Mouse (Mus musculus): ENCODE measurements at regions not wholly inside any gene's neighbourhood (a gene's known extent, or its start where the extent isn't known, plus 50 kb on each side); places are given as distances from the start of the nearest gene placed in this dataset.

DNA sequence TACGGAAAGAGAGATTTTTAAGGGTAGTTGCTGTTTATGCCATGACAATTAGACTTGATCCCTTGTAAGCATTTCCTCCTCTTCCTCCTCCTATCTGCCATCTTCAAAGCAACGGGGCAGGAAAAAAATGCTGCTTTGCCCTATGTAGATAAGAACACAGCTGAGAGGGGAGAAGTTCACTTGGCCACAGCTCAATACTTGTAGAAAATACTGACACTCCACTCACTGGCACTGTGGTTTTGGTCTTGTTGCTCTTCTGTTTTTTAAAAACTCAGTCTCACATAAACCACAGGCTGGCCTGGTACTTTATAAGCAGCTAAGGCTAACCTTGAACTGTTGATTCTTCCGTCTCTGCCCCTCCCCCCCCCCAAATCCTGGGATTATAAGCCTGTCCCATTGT lies 172.9 kb upstream of the Id2 start:
- DNase-seq (ENCODE audit: extremely low spot score, low read depth, low spot score): no peak

DNA sequence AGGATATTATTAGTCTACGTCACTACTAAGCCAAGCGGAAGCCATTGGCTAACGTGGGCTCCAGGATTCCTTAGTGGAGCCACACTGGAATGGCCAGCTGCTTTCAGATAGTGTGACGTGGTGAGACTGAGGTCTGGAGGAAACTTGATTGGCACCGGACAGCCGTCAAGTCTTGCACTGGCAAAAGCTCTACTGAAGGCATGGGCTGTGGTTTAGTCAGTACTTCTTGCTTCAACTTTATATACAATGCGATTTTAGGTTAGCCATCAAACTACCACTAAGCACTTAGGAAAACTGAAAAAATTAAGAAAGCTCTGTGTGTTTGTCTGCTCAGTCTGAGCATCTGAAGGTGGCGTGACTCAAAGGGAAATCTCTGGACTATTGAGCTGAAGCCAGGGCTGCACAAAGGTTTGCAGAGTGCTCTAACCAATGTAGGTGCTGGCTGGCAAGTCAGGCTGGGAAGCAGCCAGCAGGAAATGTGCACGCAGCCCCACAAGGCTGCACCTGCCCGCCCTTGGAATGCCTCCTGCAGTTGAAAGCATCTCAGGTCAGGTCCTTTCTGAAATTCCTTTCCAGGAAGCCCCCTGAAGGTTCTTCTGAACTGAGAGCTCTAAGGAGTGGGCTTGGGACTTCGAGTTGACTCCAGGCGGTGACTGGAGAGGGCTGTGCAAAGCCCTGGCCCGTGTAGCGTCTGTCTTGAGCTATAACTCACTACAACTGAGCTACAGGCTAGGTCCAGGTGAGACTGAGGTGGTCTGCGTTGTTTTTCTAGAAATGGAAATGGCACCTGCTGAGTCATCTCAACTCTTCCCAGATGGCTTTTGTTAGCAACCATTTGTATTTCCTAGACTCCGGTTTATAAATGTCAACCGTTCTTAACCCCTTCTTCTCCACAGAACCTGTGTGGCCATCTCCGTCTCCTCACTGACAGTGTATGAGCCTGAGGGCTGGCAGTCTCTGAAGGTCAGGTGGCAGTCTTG lies 172.2 kb upstream of the Id2 start:
- no peak for DNase-seq (ENCODE audit: extremely low spot score, low read depth, low spot score)

DNA sequence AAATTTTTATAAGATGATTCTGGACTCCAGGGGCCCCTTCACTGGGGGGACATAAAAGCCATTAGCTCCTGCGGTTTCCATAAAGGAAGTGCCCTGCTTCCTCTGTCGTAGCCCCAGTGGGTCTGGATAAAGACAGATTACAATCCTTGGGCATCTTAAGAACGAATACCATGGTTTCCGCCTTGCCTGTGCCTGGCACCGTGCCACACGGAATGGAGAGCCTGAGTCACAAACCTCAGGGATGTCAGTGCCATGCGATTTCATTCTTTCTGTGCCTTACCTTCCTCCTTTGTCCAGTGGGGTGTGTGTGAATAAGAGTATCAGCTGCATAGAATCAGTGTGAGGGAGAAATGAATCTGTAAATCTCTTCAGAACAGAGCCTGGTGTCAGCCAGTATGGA lies 171.4 kb upstream of the Id2 start:
- DNase-seq (ENCODE audit: extremely low spot score, low read depth, low spot score): no peak

DNA sequence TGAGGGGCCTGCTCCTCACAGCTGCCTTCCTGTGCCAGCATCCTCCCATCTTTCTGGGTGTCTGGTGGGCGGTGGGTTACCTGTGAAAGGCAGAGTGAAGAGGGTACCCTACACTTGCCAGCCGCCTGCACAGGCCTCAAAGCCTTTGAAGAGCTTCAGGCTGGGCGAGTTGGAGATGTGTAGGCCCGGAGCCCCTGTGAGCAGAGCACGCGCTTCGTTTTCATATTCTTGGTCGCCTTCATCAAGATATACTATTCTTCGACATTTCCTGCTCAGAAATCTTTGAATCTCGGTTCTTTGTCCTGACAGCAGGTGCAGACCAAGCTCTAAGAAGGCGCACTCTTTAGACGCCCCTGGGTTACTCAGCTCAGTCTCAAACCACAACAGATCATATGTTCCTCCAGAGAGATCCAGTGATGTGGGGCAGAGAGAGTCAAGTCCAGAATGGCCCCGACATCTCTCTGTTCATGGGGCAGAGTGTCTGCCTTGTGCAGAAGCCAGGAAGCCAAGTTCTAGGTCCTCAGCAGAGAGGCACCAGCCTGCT lies 170.7 kb upstream of the Id2 start:
- no peak for DNase-seq (ENCODE audit: extremely low spot score, low read depth, low spot score)

DNA sequence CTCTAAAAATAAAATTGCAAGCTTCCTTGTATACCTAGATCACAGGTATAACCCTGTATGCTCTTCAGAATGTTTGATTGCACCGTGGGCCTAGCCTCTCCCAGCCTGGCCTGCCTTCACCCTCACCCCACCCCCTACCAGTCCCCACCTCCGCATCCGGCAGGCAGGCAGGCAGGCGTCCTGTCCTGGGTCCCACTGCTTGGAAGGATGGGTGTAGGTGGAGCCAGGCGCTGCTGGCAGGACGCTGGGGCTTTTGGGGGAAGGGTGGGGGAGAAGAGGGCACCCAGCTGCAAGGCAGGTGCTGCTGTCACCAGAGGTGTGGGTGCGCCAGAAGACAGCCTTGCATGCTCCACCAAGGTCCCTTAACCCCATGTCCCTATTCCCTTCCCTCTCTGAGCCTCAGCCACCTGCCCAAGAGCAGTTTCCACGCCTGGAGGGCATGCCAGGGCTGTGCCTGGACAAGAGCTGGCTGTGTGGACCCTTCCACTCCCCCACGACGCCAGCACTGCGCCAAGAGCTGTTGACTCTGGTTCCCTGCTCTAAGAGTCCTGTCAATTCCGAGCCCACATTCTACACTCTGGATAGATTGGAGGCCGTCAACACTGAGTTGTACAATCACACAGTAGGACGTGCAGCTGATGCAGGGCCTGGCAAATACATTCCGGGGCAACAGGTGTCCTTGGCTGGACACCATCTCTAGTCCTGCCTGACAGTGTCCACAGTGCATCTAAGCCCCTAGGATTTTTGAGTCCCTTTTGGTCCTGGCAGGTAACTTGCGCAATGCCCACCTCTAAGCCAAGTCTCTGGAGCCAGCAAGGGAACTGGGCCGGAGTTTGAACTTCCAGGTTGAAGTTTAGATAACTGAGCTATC lies 170.0 kb upstream of the Id2 start:
- DNase-seq (ENCODE audit: extremely low spot score, low read depth, low spot score): no peak

DNA sequence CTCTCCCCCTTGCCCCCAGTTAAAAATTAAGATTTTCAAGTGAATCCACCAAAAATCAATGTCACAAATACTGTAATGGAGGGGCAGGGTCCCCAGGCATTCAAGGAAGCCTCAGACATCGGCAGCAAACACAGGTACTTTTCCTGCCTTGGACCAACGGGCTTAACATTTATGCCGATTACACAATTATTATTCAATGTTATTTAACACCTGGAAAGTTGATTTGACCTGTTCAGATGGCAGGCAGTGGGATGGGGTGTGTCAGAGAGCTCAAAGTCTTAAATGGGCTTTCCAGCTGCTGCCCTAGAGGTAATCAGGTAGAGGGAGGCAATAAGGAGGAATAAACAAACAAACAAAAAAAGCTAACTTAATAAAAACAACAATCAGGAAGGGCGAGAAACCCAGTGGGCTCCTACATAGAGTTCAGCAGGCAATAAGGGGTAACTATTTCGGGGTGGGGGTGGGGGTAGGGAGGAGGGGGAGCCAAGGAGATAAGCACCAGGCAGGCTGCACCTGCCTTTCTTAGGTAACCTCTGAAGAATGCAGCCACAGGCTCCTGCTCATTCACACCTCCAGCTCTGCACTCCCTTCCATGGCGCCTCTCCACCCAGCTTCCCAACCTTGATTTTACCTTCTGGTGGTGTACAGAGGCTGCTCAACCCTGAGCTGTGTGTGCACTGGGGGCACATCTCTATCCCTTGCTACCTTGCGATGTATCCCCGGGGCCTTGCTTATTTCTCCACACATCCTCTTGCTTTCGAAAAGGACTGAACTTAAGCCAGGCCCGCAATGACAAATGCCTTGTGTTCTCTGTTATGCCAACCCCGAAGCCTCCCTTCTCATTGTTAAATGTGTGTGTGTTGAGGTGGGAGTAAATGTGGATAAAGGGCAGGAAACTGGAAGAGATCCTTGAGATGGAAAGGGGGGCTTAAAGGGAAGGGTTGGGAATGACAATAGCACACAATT lies 168.9 kb upstream of the Id2 start:
- DNase-seq (ENCODE audit: extremely low spot score, low read depth, low spot score): no peak

DNA sequence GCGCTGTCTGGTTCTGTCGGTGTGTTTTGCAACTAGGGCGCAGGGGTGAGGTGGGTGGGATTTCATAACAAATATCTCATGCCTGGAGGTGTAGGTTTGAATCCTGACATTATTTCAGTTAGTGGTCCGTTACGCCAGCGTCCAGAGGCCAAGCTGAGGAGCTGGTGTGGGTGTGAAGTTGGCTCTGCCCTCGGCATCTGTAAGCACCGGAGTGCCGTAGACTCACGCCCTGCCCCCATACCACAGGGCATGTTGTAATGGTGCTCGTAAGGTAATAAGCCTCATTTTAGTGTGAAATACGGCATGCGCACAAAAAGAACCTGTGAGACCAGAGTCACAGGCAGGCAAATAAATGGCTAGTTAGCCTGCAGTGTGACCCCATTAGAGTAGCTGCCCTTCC lies 168.1 kb upstream of the Id2 start:
- no peak for DNase-seq (ENCODE audit: extremely low spot score, low read depth, low spot score)

DNA sequence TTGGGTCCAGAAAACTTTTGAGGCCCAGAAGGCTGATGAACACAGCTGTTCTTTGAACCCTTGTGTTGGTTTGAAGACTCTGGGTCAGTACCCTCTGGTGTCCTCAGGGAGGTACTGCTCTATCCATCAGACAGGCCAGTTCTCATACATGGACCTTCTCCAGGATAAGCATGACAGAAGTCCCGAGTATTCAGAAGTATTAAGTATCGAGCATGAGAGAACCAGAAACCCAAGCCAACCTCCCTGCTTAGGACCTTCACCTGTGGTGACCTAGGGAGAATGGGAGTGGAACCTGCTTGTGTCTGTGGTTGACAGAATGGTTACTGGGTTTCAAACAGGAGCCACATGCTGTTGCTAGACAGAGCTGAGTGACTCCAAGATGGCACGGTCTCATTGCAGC lies 167.5 kb upstream of the Id2 start:
- no peak for DNase-seq (ENCODE audit: extremely low spot score, low read depth, low spot score)

DNA sequence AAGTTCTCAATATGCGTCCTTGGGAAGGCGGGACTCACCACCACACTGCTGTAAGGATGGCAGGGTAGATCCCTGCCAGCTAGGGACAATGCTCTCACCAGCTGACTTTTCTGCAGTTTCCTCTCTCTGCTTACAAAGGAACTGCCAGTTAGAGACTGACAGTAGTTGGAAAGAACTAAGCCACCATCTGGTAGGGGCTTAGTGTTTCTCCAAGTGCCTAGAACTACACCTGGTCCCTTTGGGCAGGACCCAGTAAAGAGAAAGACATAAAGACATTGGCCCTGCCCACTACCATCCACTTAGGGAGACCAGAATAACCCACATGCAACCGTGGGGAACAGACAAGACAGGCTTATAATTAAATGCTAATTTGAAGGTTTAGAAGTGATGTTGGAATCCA lies 165.5 kb upstream of the Id2 start:
- no peak for DNase-seq (ENCODE audit: extremely low spot score, low read depth, low spot score)

DNA sequence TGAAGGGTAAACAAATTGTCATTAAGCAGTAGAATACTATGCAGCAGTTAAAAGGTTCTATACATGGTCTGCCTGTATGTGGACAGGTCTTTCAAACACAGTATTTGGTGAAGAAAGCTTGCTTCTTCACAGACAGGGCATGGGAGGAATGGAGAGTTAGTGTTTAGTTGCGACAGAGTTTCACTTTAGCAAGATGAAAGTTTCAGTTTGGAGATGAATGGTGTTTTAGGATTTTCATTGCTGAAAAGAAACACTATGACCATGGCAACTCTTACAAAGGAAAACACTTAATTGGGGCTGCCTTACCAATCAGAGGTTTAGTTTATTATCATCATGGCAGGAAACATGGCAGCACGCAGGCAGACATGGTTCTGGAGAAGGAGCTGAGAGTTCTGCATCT lies 162.2 kb upstream of the Id2 start:
- no peak for DNase-seq (ENCODE audit: extremely low spot score, low read depth, low spot score)

DNA sequence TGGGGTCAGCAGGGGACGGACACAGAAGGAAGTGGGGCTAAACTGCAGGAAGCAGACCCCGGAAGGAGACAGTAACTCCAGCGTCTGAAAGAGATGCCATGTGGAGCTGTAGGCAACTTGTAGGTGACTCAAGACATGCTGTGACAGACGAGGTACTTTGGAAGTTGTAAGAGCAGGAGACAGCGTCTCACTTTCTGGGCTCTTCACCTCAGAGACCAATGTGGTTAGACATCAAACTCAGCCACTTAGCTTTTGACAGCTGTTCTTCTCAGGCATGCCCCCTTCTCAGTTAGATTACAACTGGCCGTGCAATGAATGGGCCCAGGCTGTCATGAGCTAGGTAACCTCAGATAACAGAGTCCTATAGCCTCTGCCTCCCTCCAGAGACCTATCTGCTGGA lies 159.3 kb upstream of the Id2 start:
- no peak for DNase-seq (ENCODE audit: extremely low spot score, low read depth, low spot score)

DNA sequence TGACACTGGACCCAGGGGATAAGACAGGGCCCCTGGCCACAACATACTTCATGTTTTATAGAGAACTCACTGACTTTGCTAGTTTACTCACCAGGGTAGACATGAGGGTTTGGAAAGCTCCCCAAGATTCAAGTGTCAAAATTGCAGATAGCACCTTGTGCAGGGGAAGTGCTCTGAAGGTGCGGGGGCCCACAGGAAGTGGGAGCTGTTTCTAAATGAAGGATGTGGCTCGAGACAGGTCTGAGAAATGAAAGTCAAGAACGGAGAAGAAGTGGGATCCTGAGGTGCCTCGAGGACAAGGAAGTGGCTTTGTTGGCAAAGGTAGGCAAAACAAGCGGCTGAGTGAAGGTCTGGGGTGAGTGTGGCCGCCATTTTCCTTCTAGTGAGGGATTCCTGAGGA lies 157.8 kb upstream of the Id2 start:
- DNase-seq (ENCODE audit: extremely low spot score, low read depth, low spot score): no peak

DNA sequence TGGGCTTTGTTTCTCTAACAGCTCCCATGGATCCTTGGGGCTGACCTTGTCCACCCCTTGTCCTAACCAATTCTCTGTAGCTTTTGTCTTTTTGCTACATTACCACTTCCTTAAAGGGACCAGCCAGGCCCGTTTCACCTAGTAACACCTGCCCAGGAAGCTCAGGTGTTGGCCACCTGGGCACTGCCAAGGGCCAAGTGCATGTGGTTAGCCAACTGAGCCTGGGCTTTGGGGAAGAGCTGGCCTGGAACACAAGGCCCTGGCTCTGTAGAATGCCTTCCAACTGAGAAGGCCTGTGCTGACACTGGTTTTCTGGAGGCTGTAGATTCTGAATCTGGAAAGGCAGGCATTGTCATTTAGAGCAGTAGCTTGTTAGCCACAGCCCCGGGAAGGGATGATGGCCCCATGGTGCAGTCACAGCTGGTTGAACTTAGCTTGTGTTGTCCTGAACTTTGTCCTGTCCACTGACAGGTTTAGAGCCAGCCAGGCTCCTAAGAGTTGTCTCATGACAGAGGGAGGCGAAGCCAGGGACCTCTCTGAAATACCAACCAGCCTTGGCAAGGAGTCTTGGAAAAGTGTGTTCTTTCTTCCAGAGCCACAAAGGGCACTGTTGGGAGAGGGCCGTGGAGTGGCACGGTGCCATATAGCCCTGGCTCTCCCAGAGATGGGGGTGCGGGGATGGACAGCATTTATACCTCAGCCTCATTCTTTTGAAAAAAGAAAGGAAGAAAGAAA lies 156.0 kb upstream of the Id2 start:
- DNase-seq (ENCODE audit: extremely low spot score, low read depth, low spot score): no peak

DNA sequence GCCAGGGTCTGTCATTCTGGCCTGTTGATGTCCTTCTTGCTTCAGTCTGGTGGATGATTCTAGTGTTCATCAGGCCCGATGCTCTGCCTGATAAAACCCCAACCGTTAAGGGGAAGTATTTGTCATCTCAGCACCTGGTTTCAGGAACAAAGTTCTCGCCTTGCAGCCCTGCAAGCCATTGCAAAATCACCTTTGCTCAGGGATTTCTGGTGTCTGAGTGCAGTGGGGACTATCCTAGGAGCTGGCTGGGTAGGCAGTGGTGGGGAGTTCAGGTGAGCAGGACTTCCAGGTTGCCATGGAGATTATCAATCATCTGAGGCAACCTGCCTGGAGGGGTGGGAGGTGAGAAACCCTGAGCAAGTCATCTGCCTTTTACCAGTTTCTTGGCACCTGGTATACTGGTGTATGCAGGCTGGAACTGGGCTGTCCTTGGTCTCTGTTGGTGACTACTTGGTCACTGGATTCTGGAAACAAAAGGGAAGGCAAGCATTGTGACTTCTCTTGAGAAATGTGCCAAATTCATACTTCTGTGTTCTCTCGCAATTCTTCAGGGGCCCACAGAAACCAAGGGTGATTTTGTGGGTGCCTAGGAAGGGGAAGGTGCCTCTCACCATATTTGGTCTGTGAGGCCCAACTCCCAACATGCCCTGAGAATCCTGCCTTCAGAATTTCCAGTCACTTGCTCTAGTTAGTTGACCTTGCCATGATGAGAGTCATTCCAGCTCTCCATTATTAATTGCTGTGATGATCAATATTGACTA lies 154.7 kb upstream of the Id2 start:
- no peak for DNase-seq (ENCODE audit: extremely low spot score, low read depth, low spot score)

DNA sequence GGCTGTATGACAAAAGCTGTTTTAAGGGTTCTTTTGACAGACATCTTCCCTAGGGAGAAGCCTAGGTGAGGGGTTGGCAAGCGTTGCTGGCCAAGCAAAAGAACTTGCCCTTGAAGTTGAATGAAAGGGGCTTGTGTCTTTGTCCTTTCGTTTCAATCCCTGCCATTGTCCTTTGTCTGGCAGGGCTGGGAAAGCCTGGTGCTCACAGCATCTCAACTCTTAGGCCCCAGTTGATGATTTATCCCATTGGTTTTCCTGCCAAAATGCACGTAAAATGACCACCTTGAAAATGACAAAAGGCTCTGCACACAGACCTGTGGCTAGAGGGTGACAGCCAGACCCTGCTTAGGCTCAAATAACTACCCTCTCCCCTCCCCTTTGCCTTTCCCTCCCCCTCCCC lies 153.9 kb upstream of the Id2 start:
- no peak for DNase-seq (ENCODE audit: extremely low spot score, low read depth, low spot score)

DNA sequence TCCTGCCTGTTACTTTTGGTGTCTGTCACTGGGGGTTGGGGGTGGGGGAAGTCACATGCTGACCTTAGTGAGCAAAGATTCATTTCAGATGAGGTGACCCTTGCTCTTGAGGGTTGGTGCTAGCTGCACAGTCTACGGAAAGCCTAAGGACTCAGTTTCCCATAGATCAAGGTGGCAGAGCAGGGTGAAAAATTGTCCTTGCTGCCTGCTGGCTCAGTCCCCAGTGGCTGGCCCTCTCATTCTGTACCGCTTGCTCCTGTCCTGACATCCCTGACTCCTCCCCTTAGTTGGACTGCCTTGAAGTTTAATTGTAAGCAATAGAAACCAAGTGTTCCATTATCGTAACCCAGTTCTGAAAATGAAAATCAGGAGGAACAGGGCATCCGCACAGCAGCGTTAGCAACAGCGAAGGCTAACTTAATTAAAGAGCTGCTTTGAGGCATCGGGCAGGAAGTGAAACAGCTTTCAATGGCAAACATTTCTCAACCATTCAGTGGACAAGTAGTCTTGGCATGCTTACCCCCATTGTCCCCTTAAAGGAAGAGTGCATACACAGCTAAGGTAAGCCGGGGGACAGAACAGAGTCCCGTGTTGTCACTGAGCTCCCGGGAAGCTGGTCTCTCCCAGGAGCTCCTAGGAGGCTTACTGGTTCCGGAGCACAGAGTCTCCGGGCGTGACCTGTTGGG lies 151.9 kb upstream of the Id2 start:
- no peak for DNase-seq (ENCODE audit: extremely low spot score, low read depth, low spot score)

DNA sequence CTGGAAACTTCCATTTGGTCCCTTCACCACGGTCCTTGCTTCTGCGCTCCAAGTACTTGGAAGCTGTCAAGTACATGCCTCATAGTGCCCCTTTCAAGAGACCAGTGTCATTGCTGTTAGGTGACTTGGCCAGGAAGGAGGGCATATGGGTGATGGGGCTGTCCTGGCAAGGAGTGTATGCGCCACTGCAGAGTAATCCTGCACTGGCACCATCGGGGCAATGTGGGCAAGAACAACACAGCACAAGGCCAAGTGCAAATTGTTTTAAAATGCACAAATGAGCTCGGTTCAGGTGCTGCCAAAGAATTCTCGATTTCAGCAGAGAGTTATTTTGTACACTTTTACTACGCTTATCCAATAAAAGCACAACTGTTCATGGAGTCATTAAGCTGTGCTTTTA lies 149.6 kb upstream of the Id2 start:
- no peak for DNase-seq (ENCODE audit: extremely low spot score, low read depth, low spot score)

DNA sequence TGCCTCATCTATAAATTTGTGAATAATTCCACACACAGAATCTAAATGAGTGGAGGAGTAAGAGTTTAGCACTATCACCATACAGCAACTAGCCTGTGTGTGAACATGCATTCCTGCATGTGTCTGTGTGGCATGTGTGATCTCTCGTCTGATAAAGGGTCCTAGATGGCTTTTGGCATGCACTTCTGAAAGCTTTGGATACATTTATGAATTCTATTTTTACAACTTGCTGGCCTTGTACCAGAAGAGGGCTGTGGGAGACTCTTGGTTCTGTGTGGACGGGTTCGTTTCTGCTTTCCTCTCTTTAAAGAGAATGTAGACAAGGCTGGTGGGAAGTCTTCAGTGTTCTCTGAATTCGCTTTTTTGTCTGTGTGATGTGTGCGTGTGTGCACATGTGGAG lies 148.7 kb upstream of the Id2 start:
- DNase-seq (ENCODE audit: extremely low spot score, low read depth, low spot score): no peak

DNA sequence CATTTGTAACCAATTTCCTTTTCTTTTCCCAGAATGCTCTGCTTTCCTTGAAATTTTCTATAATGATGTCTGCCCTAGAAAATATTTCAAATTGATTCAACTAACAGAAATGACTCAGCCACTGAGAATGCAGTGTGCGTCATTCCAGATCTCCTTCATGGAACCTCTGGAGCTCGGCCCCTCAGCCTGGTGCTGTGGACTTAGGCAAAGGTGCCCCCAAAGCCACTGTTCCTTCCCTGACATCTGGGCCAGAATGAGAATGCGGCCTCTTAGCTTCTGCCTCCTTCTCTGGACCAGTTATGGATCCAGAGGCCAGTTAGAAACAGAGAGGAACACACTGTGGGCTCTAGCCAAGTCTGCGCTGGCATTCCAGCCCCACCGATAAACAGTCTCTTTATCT lies 148.3 kb upstream of the Id2 start:
- no peak for DNase-seq (ENCODE audit: extremely low spot score, low read depth, low spot score)

Measured in hindlimb bud, embryonic 11.5 days (tissue).